Mouse (Mus musculus) thymus, adult 2 months (tissue): ENCODE data around the gene Gm9117. TPM values are rescaled to one million over a fixed set of nuclear protein-coding genes. Genes with fewer than 3 reads are reported as not detected.
"Not testable (repeated sequence)": the region's sequence is repeated elsewhere in the genome, so short reads cannot be mapped to it uniquely, and the experiment has no call there.

ENCODE experiments used
- DNase-seq: peaks from one replicate; pipeline ENCODE4 v3.0.0; 2021
- H3K27ac ChIP-seq: fragments of 200-500 bp; 2 replicates; pipeline ENCODE4 v1.5.1; 2012; ENCODE audit warnings: low read length, control low read depth; ENCODE audit not compliant: control insufficient read depth, insufficient read depth
- H3K27me3 ChIP-seq: fragments of 200-500 bp; 2 replicates; pipeline ENCODE4 v1.6.1; 2012; ENCODE audit warnings: mild to moderate bottlenecking, low read length, moderate library complexity, mixed read lengths; ENCODE audit not compliant: control insufficient read depth, insufficient read depth
- H3K36me3 ChIP-seq: fragments of 200-500 bp; 2 replicates; pipeline ENCODE4 v1.6.1; 2012; ENCODE audit warnings: mild to moderate bottlenecking, low read length, moderate library complexity; ENCODE audit not compliant: control insufficient read depth, insufficient read depth
- H3K4me1 ChIP-seq: fragments of 200-500 bp; replicated peaks from 2 replicates; pipeline ENCODE4 v1.6.1; 2012; ENCODE audit warnings: low read length; ENCODE audit not compliant: control insufficient read depth, insufficient read depth
- H3K4me3 ChIP-seq: fragments of 200-500 bp; 2 replicates; pipeline ENCODE4 v1.5.1; 2012; ENCODE audit warnings: mild to moderate bottlenecking, low read length, control low read depth, moderate library complexity; ENCODE audit not compliant: control insufficient read depth, insufficient read depth
- WGBS: fragments of 180-500 bp; shearing (Covaris S2); methylation state at CpG from one replicate; pipeline ENCODE4 v1.1.7; 2018; 5-methylcytosine and 5-hydroxymethylcytosine counted together
- polyA plus RNA-seq: library from polyadenylated mRNA; depleted of rRNA; stranded (reverse); fragments of >200 nt; gene quantifications from 2 replicates; pipeline ENCODE4 v1.2.3, GENCODE M21; 2012; rRNA removed

Gene Gm9117
- polyA plus RNA-seq, result not detected in 2 replicates

- not testable (repeated sequence) for H3K36me3 ChIP-seq, DNase-seq, H3K4me3 ChIP-seq, H3K27ac ChIP-seq, H3K4me1 ChIP-seq, H3K27me3 ChIP-seq
- WGBS, result 89% methylated on average over 4 of the region's 4 CpGs
Observed at GRCm38 (mm10) chr3:93943443-93943842, at the start of gene Gm9117. TSS of gene Gm9117 (minus strand) at chr3:93943543.

GRCm38 (mm10) chr3:93968938-93969337 is 25.6 kb upstream of the Gm9117 start:
- H3K36me3 ChIP-seq, H3K4me1 ChIP-seq, DNase-seq, H3K27me3 ChIP-seq, H3K4me3 ChIP-seq, H3K27ac ChIP-seq: not testable (repeated sequence)
- WGBS, result 98% methylated on average over 6 of the region's 6 CpGs

- WGBS, result 86% methylated on average over 3 of the region's 4 CpGs
- H3K4me1 ChIP-seq, H3K4me3 ChIP-seq, H3K36me3 ChIP-seq, H3K27me3 ChIP-seq, H3K27ac ChIP-seq, DNase-seq: not testable (repeated sequence)
Observed at GRCm38 (mm10) chr3:93961214-93961613, 17.9 kb upstream of the Gm9117 start, which contains the start of gene Tdpoz5. TSS of gene Tdpoz5 (minus strand) at chr3:93961314.

GRCm38 (mm10) chr3:93938386-93938785 is 5.0 kb downstream of the Gm9117 start:
- not testable (repeated sequence) for H3K4me3 ChIP-seq, H3K36me3 ChIP-seq, H3K27ac ChIP-seq, DNase-seq, H3K27me3 ChIP-seq, H3K4me1 ChIP-seq
- 71% methylated on average over 1 of the region's 3 CpGs for WGBS

Other genes starting within 250 kb of the Gm9117 start
- gene Gm5773, start 170.5 kb downstream of the Gm9117 start, polyA plus RNA-seq, result not detected in 2 replicates
- 0.08 TPM in 1 of 2 replicates, not detected in the other for gene Tdpoz4, start 147.1 kb downstream of the Gm9117 start, polyA plus RNA-seq
- gene Tdpoz3, start 117.5 kb downstream of the Gm9117 start, polyA plus RNA-seq, result not detected in 2 replicates
- gene Tdpoz5, start 17.8 kb upstream of the Gm9117 start, polyA plus RNA-seq, result not detected in 2 replicates
- gene Gm9125, start 111.3 kb upstream of the Gm9117 start, polyA plus RNA-seq, result not detected in 2 replicates
- gene Gm10697, start 129.1 kb upstream of the Gm9117 start, polyA plus RNA-seq, result not detected in 2 replicates
- 0.04 TPM in 1 of 2 replicates, not detected in the other for gene Gm10696, start 234.7 kb upstream of the Gm9117 start, polyA plus RNA-seq